Mouse (Mus musculus) neural tube, embryonic 12.5 days (tissue): ENCODE results near the gene Usp5. TPM values are rescaled to one million over a fixed set of nuclear protein-coding genes. Genes with fewer than 3 reads are reported as not detected.

Source experiments
- ATAC-seq: fragments of 200-750 bp; cut with Nextera tagmentation; 2 replicates; pipeline ENCODE4 v1.8.0; 2017; ENCODE audit warnings: low read depth, mild to moderate bottlenecking, moderate TSS enrichment, moderate library complexity; ENCODE audit not compliant: low FRiP score
- H3K27ac ChIP-seq: fragments of 300-500 bp; sonication (generic); 2 replicates; pipeline ENCODE4 v1.5.1; 2016
- H3K27me3 ChIP-seq: fragments of 300-500 bp; sonication (generic); replicated peaks from 2 replicates; pipeline ENCODE4 v1.6.1; 2016; ENCODE audit warnings: mild to moderate bottlenecking
- H3K36me3 ChIP-seq: fragments of 300-500 bp; sonication (generic); 2 replicates; pipeline ENCODE4 v1.6.1; 2016; ENCODE audit warnings: mild to moderate bottlenecking
- H3K4me1 ChIP-seq: fragments of 300-500 bp; sonication (generic); 2 replicates; pipeline ENCODE4 v1.6.1; 2016
- H3K4me2 ChIP-seq: fragments of 300-500 bp; sonication (generic); replicated peaks from 2 replicates; pipeline ENCODE4 v1.6.1; 2016; ENCODE audit warnings: mild to moderate bottlenecking
- H3K4me3 ChIP-seq: fragments of 300-500 bp; sonication (generic); 2 replicates; pipeline ENCODE4 v1.5.1; 2016
- H3K9ac ChIP-seq: fragments of 300-500 bp; sonication (generic); 2 replicates; pipeline ENCODE4 v1.6.1; 2016; ENCODE audit warnings: mild to moderate bottlenecking
- H3K9me3 ChIP-seq: fragments of 300-500 bp; sonication (generic); 2 replicates; pipeline ENCODE4 v1.6.1; 2016; ENCODE audit warnings: mild to moderate bottlenecking
- WGBS: fragments of 180-500 bp; shearing (Covaris S2); methylation state at CpG from one replicate; pipeline ENCODE4 v1.1.7; 2016; 5-methylcytosine and 5-hydroxymethylcytosine counted together
- polyA plus RNA-seq: library from polyadenylated mRNA; unstranded; fragments of >200 nt; fragmentation: Nextera tagmentation; extraction: Ambion mirVana; gene quantifications from 2 replicates; pipeline ENCODE4 v1.2.1, GENCODE M21; 2016

Gene Usp5
- polyA plus RNA-seq, 1 experiment from 2014 or later: 203 TPM

GRCm38 (mm10) chr6:124858561-124859318 lies 29.5 kb upstream of the Usp5 start:
- WGBS: 78% methylated on average over 26 of the region's 28 CpGs
- Histone ChIP-seq H3K4me2 (peak overlapping the region; percentile 87), H3K9ac (no peak overlapping the region; the same call in 1 of the 2 replicates), H3K9me3 (no peaks in the 10 kb centered on the region), H3K27ac (no peak overlapping the region), H3K27me3 (no peaks in the 10 kb centered on the region), H3K4me3 (no peak overlapping the region), H3K36me3 (0 out of 2 replicates have a peak, but pooled peaks cover under 1% of the 10 kb centered on the region), H3K4me1 (peaks cover 62% of the 10 kb centered on the region)
- ATAC-seq: no peak

DNA sequence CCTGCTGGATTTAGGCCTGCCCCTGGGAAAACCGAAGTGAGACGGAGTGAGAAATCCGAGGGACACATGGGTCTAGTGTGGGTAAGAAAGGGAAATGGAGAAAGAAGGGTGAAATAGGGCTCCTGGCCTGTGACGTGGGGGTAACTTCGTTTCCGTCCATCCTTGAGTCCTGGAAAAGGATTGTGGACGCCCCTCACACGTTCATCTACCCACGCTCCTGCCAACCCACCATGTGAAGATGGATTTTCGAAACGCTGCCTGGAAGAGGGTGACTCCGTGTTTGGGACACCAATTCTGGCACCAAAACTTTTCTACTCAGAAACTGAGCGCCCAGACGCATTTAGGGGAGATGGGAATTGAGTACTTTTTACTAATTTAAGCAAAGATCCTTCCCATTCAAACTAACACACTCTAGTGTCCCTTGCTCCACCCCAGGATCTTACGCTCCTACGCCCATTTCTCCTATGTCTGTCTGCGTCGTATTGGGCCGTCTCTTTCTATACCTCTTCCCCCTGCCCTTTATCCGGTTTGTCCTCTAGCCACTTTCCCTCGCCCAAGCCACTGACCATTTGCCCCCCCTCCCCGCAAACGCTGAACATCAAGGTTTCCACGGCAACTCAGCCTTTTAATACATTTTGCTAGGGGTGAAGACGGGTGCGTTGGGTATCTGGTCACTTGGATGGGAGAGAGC lies 28.7 kb upstream of the Usp5 start:
- Histone ChIP-seq H3K4me2 (peak overlapping the region; percentile 87), H3K9ac (peak overlapping the region; percentile 94), H3K36me3 (peaks cover 4% of the 10 kb centered on the region; the same call in 1 of the 2 replicates), H3K27me3 (no peaks in the 10 kb centered on the region), H3K4me1 (peaks cover 59% of the 10 kb centered on the region), H3K4me3 (peak overlapping the region; percentile 75), H3K9me3 (no peaks in the 10 kb centered on the region), H3K27ac (peak overlapping the region; percentile 95; the same call in 1 of the 2 replicates)
- 24% methylated on average over 26 of the region's 26 CpGs for WGBS
- no peak for ATAC-seq

DNA sequence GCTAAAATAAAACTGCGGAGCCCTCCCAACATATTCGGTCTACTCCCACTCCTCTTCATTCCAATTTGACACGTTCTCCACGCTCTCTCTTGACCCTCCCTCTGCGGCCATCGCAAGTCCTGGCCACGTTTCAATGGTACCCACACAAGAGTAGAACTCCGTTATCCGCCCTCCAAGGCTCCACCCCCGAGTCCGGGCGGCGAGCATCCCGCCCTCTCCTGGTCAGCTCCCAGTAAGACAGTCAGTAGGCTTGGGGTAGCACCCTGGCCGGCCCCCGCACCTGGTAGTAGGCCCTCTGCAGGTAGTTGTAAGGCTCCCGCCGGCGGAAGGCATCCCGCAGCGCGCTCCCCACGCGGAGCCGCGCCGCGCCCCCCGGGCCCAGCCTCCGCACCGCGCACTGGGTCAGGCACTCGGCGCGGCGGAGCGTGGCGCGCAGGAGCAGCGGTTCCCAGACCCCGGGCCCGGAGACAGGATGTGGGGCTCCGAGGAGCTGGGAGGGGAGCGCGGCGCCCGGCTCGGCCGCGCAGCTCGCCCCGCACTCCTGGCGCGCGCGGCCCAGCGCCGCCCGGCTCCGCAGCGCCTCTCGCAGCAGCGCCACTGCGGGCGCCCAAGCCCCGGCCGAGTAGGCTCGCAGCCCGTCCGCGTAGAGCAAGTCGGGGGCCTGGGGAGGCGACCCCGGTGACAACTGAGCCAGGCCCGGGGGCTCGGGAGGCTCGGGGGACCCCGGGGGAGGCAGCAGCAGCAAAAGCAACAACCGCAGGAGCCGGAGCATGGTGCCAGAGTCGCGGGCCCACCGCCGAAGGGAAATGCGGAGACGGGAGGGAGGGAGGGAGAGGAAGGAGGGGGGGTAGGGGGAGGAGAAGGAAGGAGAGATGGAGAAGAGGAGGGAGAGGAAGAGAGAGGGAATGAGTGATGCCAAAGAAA lies 27.9 kb upstream of the Usp5 start, which contains the start of gene P3h3:
Gene P3h3 (minus strand): TSS at position 837 of the 924 bp plus-strand sequence.
- Histone ChIP-seq H3K9ac (peak within 1 kb of the TSS; percentile 94), H3K27me3 (no peaks in the 10 kb centered on the region), H3K4me3 (peak within 1 kb of the TSS; percentile 75), H3K9me3 (no peaks in the 10 kb centered on the region), H3K27ac (peak within 1 kb of the TSS; percentile 95), H3K36me3 (peaks cover 8% of the 10 kb centered on the region; the same call in 1 of the 2 replicates), H3K4me2 (peak within 1 kb of the TSS; percentile 87), H3K4me1 (peaks cover 51% of the 10 kb centered on the region)
- under 1% methylated on average over 85 of the region's 86 CpGs for WGBS
- ATAC-seq: peak; percentile 88

DNA sequence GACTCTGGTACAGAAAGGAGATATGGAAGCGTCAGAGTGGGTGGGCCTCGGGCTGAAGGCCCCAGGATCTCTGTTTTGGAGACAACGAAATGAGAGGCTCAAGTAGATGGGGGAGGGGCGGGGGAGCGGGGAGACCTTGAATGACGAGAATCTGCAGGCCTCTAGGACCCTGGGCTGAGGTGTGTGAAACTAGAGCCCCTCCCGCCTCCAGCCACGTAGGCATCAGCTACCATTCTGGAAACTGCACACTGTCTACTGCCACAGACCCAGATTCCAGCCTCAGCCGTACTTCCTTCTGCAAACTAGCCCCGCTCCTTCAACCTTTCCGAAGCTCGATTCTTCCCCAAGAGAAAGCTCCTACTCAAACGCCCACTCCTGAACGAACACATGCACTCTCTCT lies 27.0 kb upstream of the Usp5 start:
- Histone ChIP-seq H3K4me3 (peak overlapping the region; percentile 75), H3K27me3 (no peaks in the 10 kb centered on the region), H3K36me3 (peaks cover 8% of the 10 kb centered on the region; the same call in 1 of the 2 replicates), H3K4me2 (peak overlapping the region; percentile 87), H3K9me3 (no peaks in the 10 kb centered on the region), H3K4me1 (peaks cover 42% of the 10 kb centered on the region), H3K9ac (peak overlapping the region; percentile 94), H3K27ac (peak overlapping the region; percentile 95)
- 9% methylated on average over 14 of the region's 14 CpGs for WGBS
- ATAC-seq: peak; percentile 62

DNA sequence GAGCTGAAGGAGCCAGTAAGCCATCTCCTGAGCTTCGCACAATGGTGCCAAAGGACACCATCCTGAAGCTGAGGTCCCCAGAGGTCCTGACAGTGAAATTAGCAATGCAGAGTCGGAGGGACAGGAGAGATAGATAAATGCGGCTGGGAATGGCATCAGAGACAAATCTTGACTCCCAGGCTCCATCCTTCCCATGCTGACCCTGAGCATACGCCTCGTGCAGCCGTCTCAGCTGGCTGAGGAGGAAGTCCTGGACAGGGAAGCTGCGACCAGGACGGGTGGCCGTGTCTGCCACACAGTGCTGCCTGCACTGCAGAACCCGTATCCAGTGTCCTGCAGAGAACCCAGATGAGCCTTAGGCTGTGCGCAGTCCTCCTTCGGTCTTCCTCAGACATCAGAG lies 25.4 kb upstream of the Usp5 start:
- Histone ChIP-seq H3K4me2 (no peak overlapping the region), H3K4me3 (no peak overlapping the region), H3K9ac (no peak overlapping the region), H3K36me3 (peaks cover 13% of the 10 kb centered on the region), H3K4me1 (peaks cover 27% of the 10 kb centered on the region), H3K27me3 (no peaks in the 10 kb centered on the region), H3K9me3 (no peaks in the 10 kb centered on the region), H3K27ac (no peak overlapping the region)
- 81% methylated on average over 12 of the region's 12 CpGs for WGBS
- ATAC-seq: no peak

GRCm38 (mm10) chr6:124850535-124850934 lies 21.3 kb upstream of the Usp5 start:
- H3K4me2 ChIP-seq: no peak overlapping the region
- no peak overlapping the region for H3K27ac ChIP-seq
- no peaks in the 10 kb centered on the region for H3K9me3 ChIP-seq
- WGBS: 45% methylated on average over 8 of the region's 8 CpGs
- no peaks in the 10 kb centered on the region for H3K27me3 ChIP-seq
- H3K4me3 ChIP-seq: no peak overlapping the region
- peaks cover 16% of the 10 kb centered on the region for H3K36me3 ChIP-seq
- no peak for ATAC-seq
- H3K9ac ChIP-seq: no peak overlapping the region
- no peaks in the 10 kb centered on the region for H3K4me1 ChIP-seq

- no peaks in the 10 kb centered on the region for H3K27me3 ChIP-seq
- H3K4me1 ChIP-seq: no peaks in the 10 kb centered on the region
- no peak overlapping the region for H3K27ac ChIP-seq
- peaks cover 11% of the 10 kb centered on the region; the same call in 1 of the 2 replicates for H3K36me3 ChIP-seq
- H3K4me2 ChIP-seq: 0 out of 2 replicates have a peak overlapping the region, but pooled peaks have one; percentile 17
- WGBS: 9% methylated on average over 9 of the region's 9 CpGs
- H3K9me3 ChIP-seq: no peaks in the 10 kb centered on the region
- H3K9ac ChIP-seq: no peak overlapping the region
- H3K4me3 ChIP-seq: no peak overlapping the region
- peak; percentile 89 for ATAC-seq
Observed at GRCm38 (mm10) chr6:124847305-124847704, 18.0 kb upstream of the Usp5 start.

DNA sequence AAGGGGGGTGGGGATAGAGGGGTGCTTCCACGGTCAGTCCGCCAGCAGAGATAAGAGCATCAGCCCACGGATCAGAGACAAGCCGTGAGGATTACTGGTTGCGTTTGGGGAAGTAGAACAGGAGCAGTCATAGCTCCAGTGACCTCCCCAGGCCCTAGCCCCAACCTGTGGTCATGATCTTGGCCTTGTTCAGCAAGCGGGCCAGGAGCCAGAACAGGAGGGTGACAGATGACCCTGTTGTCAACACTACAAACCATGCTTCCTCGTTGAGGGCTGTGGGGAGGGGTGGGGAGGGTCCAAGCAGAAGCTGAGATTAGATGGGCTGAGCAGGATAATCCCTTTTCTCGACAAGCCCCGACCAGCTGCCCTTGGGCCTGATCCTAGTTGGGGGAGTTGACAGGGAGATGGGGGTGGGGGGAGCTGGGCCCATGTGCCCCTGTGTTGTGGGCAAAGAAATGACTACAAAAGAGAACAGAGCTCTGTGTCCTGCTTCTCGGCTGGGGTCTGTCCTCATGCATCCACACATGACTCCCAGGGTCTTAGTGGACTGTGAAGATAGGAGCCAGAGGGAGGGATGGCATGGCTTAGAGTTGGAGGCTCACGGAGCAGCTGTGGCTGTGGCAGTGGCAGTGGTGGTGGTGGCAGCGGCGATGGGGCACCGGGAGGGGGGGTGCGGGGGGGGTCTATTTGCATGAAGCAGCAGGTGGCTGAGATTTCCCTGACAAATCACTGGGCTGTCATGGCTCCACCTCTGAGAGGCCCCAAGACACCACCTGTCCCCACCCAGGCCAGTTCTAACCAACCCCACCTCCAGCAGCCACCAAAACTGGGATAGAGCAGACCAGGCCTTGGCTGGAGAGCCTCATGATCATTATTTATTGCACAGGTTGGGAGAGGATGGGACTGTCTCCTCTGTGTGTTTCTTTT lies 11.2 kb upstream of the Usp5 start, which contains the start of gene Gnb3:
Gene Gnb3 (minus strand): TSS at position 35 of the 927 bp plus-strand sequence.
- Histone ChIP-seq H3K4me1 (peaks cover 14% of the 10 kb centered on the region), H3K4me2 (peak within 1 kb of the TSS; percentile 28), H3K4me3 (no peak within 1 kb of the TSS), H3K9me3 (no peaks in the 10 kb centered on the region), H3K27ac (no peak within 1 kb of the TSS), H3K36me3 (peaks cover 8% of the 10 kb centered on the region), H3K9ac (peak within 1 kb of the TSS; percentile 38; the same call in 1 of the 2 replicates), H3K27me3 (0 out of 2 replicates have a peak, but pooled peaks cover 6% of the 10 kb centered on the region)
- peak; percentile 27; the same call in 1 of the 2 replicates for ATAC-seq
- 42% methylated on average over 15 of the region's 15 CpGs for WGBS

- Histone ChIP-seq H3K27ac (no peak overlapping the region), H3K9me3 (no peaks in the 10 kb centered on the region), H3K36me3 (peaks cover 8% of the 10 kb centered on the region), H3K4me3 (no peak overlapping the region), H3K4me2 (peak overlapping the region; percentile 28), H3K27me3 (0 out of 2 replicates have a peak, but pooled peaks cover 6% of the 10 kb centered on the region), H3K9ac (peak overlapping the region; percentile 38; the same call in 1 of the 2 replicates), H3K4me1 (peaks cover 16% of the 10 kb centered on the region)
- 15% methylated on average over 8 of the region's 8 CpGs for WGBS
- peak; percentile 22; the same call in 1 of the 2 replicates for ATAC-seq
Observed at GRCm38 (mm10) chr6:124839805-124840204, 10.5 kb upstream of the Usp5 start.

DNA sequence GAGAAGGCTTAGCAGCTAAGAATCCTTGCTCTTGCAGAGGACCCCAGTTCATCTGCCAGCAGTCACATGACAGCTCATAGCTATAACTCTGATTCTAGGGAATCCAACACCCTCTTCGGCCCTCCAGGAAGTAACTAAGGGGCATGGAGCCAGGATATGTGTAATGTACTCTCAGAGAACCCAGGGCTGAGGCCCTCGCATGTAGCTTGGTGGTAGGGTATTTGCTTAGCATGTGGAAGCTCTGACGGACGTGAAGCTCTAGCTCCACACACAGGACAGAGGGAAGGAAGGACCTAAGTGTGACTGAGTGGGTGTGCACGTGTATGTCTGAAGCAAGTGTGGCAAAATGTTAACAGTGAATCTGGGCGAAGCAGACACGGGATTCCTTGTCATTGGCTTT lies 7.1 kb upstream of the Usp5 start:
- H3K27me3 ChIP-seq: 0 out of 2 replicates have a peak, but pooled peaks cover 6% of the 10 kb centered on the region
- H3K36me3 ChIP-seq: peaks cover 23% of the 10 kb centered on the region
- no peak overlapping the region for H3K9ac ChIP-seq
- H3K4me1 ChIP-seq: peaks cover 16% of the 10 kb centered on the region
- no peak overlapping the region for H3K4me2 ChIP-seq
- H3K9me3 ChIP-seq: no peaks in the 10 kb centered on the region
- no peak overlapping the region for H3K4me3 ChIP-seq
- no peak for ATAC-seq
- WGBS: 84% methylated on average over 7 of the region's 7 CpGs
- H3K27ac ChIP-seq: no peak overlapping the region; the same call in 1 of the 2 replicates
